Mouse (Mus musculus) NIH3T3 (cell line): ENCODE data around the gene Nrgn.

Source experiments
- DNase-seq: peaks from one replicate; pipeline ENCODE4 v3.0.0-alpha.2; 2012; ENCODE audit warnings: low read depth

The Nrgn gene

DNA sequence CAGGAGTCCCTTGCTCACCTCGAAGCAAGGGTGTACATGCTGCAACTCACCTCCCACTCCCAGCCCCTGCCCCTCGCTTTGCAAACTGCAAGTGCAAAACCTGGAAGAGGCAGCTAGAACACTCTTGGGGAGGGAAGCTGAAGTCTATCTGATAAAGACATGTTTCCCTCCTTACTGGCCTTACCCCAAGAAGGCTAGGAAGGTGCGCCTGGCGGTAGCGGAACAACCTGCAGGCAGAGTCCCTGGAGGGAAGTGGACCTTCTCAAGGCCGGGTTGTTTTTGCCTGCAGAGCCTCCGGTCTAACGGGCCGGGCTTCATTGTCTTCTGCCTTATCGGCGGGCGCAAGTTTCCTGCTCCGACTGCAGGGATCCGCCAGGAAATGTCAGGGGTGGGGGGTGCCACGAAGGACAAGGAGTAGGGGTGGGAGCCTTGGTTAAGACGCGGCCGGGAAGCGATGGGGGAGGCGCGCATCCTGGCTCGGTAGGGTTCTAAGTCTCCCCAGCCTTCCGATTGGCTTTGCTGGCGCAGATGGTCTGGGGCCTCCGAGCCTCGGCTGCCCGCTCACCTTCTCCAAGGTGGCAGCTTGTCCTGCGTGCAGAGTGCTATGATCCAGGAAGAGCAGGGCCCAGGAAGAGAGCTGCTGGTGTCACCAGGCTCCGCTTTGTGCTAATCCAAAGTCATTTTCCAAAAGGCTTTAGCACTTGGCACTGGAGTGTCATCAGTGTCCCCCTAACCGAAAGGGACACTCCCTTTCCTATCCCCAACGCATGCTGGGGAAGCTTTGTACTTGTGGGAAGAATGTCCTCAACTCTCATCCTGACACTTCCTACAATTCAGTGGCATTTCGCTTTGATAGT is 22.4 kb downstream of the Nrgn start:
- no peak for DNase-seq

DNA sequence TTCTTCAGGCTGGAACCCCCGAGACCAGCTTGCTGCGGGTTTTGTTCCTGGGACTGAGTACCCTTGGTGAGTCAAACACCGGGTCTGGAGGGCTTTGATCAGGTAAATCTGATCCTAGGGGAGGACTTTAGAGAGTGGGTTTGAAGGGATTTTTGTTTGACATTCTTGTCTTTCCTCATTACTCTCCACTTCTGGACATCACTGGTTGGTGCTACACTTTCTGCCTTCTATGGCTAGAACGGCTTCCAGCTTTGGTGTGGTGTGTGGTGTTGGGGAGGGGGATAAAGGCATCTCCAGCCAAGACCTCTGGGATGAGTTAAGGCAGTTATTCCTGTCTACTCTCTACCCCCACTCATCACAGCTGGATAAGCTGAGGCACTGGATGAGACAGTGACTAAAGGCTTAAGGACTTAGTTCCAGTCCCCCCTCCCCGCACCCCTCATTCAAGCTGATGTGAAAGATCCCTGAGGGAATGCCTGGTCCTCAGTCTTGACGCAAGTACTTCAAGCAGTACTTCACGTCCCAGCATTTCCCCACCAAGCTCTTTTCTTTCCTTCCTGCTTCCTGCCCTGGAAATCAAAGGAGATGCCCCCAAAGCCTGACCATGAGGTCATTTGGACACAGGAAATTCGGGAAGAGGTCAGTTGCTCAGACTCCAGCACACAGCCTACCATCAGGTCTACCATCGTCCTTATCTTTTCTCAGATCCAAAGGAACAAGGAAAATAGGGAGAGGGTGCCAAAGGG is 24.3 kb downstream of the Nrgn start:
- DNase-seq = no peak

- no peak for DNase-seq
Measured at GRCm38 (mm10) chr9:37527396-37528224, 25.1 kb downstream of the Nrgn start, which contains the start of gene Esam. Gene Esam, plus strand, starts transcription at chr9:37528078.

DNA sequence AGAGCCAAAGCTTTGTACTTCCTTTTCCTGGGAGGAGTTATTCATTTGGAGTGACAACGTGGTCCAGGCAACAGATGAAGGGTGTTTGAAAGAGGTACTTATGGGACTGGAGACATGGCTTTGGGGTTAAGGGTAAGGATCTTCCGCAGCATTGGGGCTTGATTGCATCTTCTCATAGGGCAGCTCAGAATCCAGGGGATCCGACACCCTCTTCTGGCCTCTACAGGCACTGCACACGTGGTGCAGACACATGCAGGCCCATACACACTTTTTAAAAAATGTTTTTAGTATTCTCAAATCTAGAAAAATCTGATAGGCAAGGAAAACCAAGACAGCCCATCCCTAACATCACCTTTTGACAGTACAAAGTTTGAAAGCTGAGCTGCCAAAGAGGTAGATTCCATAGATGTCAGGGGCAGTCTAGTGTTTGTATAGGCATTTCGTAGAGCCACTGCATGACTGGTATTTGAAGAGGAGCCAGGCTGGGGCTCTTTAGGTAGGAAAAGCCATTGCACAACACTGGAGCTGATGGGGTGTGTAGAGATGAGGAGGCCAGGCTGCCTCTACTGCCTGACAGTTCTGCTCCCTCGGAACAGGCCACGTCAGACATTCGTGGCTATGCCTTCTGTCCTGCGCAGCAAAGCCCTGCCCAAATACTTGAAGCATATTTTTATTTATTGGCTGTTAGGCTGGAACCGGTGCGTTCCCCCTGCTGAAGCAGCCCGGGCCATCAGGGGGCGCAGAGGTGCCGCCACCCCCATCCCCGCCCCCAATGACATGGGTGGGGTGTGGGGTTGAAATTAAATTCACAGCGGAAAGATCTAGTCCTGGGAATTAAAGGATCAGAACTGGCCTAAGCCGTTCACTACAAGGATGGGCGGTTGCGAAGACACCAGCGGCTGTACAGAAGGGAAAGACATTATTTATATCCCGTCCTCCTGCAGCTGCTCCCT is 26.0 kb downstream of the Nrgn start:
- no peak for DNase-seq

GRCm38 (mm10) chr9:37525461-37525860 is 27.2 kb downstream of the Nrgn start:
- no peak for DNase-seq

DNA sequence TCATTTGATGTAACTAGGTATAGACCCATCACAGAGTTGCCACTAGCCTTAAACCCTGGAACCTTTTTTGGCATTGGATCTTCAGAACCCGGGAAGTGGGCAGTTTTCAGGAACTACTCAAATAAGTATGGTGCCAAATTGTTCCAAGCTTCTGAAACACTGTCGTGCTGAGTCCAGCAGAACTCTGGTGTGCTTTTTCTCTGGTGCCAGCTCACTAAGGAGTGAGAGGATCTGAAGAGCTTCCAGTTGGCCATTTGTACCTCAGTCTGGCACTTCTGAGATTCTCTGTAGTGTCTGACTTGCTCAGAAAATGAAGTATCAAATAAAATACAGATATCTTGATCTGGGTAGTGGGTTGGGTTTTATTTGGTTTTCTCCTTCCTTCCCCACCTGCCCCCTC is 32.7 kb downstream of the Nrgn start:
- no peak for DNase-seq

DNA sequence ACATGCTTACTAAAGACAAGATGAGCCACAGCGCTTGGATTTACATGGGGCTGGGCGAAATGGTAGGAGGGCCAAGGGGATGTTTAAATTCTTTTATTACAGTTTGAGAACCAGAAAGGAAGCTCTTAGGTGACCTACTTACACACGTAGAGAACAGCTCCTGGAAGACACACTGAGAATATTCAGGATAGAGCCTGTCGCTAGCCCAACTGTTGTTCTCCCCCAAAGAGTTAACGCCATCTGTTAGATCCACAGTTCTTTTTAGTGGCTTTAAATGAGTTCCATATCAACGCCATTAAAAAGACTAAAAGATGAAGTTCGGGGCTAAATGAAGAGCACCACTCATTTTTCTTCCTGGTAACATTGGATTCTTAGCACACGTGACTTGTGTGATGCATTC is 33.7 kb downstream of the Nrgn start:
- DNase-seq = no peak

- peak; percentile 30 for DNase-seq
Measured at GRCm38 (mm10) chr9:37517467-37517866, 35.2 kb downstream of the Nrgn start.

DNA sequence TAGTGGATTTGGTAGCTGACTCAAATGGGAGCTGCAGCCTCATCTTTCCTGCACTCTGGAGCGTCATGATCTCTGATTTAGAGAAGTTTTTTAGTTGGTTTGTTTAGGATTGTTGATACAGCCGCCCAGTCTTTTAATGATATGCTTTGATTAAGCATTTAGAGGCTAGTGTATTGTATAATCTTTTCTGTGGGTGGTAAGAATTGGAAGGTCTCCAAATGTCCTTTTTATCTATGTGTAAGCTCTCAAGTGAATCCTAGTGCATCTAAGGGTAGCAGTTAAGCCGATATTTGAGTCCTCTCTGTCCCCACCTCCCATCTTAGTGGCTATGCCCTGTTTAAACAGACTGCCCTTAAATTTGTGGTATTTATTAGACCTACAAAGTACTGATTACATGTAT is 38.2 kb downstream of the Nrgn start:
- DNase-seq = no peak

DNA sequence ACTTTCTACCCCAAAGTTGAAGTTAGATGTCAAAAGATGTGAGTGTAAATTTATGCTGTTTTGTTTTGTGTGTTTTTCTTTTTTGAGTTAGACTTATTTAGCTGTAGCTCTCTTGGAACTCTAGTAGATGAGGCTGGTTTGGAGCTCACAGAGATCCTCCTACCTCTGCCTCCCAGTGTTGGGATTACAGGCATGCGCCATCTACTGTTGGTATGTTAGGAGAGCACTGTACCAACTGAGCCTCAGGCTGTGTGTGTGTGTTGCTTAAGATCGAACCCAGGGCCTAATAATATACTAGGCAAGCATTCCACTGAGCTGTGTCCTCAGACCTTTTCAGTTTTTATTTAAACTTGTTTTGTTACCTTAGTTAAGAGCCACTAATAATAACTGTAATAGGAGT is 40.6 kb downstream of the Nrgn start:
- DNase-seq = no peak

GRCm38 (mm10) chr9:37506023-37506422 is 46.7 kb downstream of the Nrgn start:
- DNase-seq = no peak

DNA sequence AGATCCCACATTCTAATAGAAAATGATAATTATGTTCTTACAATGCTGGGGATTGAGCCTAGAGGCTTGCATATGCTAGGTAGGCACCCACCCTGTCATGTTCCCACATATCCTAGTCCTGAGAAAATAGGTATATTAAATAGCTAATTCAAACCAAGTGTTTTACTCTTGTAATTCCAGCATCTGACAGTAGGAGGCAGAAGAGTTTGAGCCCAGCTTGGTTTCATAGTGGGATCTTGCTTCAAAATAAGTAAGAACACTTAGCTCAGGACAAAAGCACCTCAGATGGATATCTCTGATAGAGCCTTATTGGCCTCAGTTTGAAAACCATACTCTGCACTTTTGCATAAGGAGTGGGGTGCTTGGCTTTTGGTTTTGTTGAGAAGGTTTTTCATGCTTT is 48.4 kb downstream of the Nrgn start:
- DNase-seq = peak; percentile 7

DNA sequence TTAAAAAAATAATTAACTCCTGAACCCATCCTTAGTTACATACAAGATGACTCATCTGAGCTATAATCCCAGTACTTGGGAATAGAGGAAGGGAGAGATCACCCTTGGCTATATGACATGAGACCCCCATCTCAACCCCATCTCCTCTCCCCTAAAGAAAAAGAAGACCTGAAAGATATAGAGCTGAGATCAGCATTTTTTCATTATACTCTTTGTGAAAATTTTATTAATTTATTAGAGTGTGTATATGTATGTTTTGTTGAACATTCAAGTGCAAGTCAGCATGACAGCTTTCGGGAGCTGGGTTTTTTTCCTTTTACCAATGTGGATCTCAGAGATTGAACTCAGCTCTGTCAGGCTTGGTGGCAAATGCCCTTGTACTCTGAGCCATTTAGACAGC is 51.5 kb downstream of the Nrgn start:
- no peak for DNase-seq

DNA sequence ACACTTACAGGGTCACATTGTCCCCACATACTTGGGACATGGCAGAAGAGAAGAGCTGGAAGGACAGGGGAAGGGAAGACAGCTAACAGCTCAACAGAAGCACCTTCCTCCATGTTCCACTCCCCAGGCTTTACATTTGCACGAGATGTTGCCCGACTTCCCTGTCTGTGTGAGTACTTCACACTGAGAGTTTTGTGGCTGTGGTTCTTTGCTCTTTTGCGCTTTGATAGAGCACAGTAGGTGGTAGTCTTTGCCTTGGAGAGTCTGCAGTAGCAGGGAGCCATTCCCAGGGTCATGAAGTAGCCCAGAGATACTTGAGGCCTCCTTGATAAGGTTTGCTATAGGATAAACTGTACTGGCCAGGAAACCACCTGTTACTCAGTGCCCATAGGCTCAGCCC is 52.5 kb downstream of the Nrgn start:
- no peak for DNase-seq

- DNase-seq = no peak
Measured at GRCm38 (mm10) chr9:37496325-37496724, 56.4 kb downstream of the Nrgn start.

DNA sequence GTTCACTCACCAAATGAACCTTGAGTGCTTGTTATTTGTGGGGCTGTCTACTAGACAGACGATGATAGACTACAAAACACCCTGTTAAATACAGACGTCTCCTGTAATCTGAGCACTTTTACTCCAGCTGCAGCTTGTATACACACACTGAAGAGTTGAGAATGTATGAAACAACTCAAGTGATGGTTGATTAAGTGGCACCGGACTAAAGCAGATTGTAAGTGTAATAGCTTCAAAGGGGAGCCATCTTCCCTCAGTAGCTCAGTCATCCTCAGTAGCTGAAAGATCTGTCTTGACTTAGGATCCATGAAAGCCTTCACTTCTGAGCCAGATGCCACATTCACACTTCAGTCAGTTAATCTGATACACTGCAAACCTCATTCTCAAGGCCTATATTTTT is 56.9 kb downstream of the Nrgn start:
- DNase-seq = no peak
